Mouse (Mus musculus): ENCODE results near the gene Ccdc9b. TPM values are rescaled to one million over a fixed set of nuclear protein-coding genes. Genes with fewer than 3 reads are reported as not detected.

Gene Ccdc9b
- total RNA-seq, 2 experiments from 2014 or later: 0.30 to 2.1 TPM

- ATAC-seq (replicated peaks; ENCODE audit: low FRiP score, poor library complexity, severe bottlenecking): no peak
Observed at GRCm38 (mm10) chr2:118779065-118779464, 16.6 kb upstream of the Ccdc9b start.

- ATAC-seq (replicated peaks; ENCODE audit: low FRiP score, poor library complexity, severe bottlenecking): no peak
Observed at GRCm38 (mm10) chr2:118778418-118778817, 16.0 kb upstream of the Ccdc9b start.

GRCm38 (mm10) chr2:118776295-118776694, 13.8 kb upstream of the Ccdc9b start:
- no peak for ATAC-seq (replicated peaks; ENCODE audit: low FRiP score, poor library complexity, severe bottlenecking)

GRCm38 (mm10) chr2:118775846-118776245, 13.4 kb upstream of the Ccdc9b start:
- ATAC-seq (replicated peaks; ENCODE audit: low FRiP score, poor library complexity, severe bottlenecking): no peak

- no peak for ATAC-seq (replicated peaks; ENCODE audit: low FRiP score, poor library complexity, severe bottlenecking)
Observed at GRCm38 (mm10) chr2:118775396-118775795, 12.9 kb upstream of the Ccdc9b start.

GRCm38 (mm10) chr2:118774536-118774935, 12.1 kb upstream of the Ccdc9b start:
- ATAC-seq (replicated peaks; ENCODE audit: low FRiP score, poor library complexity, severe bottlenecking): no peak

- no peak for ATAC-seq (replicated peaks; ENCODE audit: low FRiP score, poor library complexity, severe bottlenecking)
Observed at GRCm38 (mm10) chr2:118772158-118772874, 9.9 kb upstream of the Ccdc9b start, which contains the start of gene Phgr1. TSS of gene Phgr1 (plus strand) at chr2:118772769.

GRCm38 (mm10) chr2:118766041-118767033, 3.9 kb upstream of the Ccdc9b start:
- ATAC-seq (replicated peaks; ENCODE audit: low FRiP score, poor library complexity, severe bottlenecking): no peak

GRCm38 (mm10) chr2:118764875-118765274, 2.4 kb upstream of the Ccdc9b start:
- no peak for ATAC-seq (replicated peaks; ENCODE audit: low FRiP score, poor library complexity, severe bottlenecking)

GRCm38 (mm10) chr2:118764094-118764831, 1.8 kb upstream of the Ccdc9b start:
- no peak for ATAC-seq (replicated peaks; ENCODE audit: low FRiP score, poor library complexity, severe bottlenecking)

GRCm38 (mm10) chr2:118763469-118763868, 1.0 kb upstream of the Ccdc9b start:
- no peak for ATAC-seq (replicated peaks; ENCODE audit: low FRiP score, poor library complexity, severe bottlenecking)

GRCm38 (mm10) chr2:118762784-118763148, 305 bp upstream of the Ccdc9b start:
- peak; percentile 62 for ATAC-seq (replicated peaks; ENCODE audit: low FRiP score, poor library complexity, severe bottlenecking)

GRCm38 (mm10) chr2:118761358-118761757, 1.1 kb downstream of the Ccdc9b start:
- ATAC-seq (replicated peaks; ENCODE audit: low FRiP score, poor library complexity, severe bottlenecking): no peak

- ATAC-seq (replicated peaks; ENCODE audit: low FRiP score, poor library complexity, severe bottlenecking): no peak
Observed at GRCm38 (mm10) chr2:118760311-118761025, 2.0 kb downstream of the Ccdc9b start.

GRCm38 (mm10) chr2:118759828-118760227, 2.6 kb downstream of the Ccdc9b start:
- ATAC-seq (replicated peaks; ENCODE audit: low FRiP score, poor library complexity, severe bottlenecking): 0 out of 2 replicates have a peak, but pooled peaks have one; percentile 39

- no peak for ATAC-seq (replicated peaks; ENCODE audit: low FRiP score, poor library complexity, severe bottlenecking)
Observed at GRCm38 (mm10) chr2:118756103-118756502, 6.4 kb downstream of the Ccdc9b start.

- ATAC-seq (replicated peaks; ENCODE audit: low FRiP score, poor library complexity, severe bottlenecking): no peak
Observed at GRCm38 (mm10) chr2:118755407-118755806, 7.1 kb downstream of the Ccdc9b start.

- no peak for ATAC-seq (replicated peaks; ENCODE audit: low FRiP score, poor library complexity, severe bottlenecking)
Observed at GRCm38 (mm10) chr2:118754143-118754542, 8.3 kb downstream of the Ccdc9b start.

GRCm38 (mm10) chr2:118752792-118753108, 9.7 kb downstream of the Ccdc9b start:
- ATAC-seq (replicated peaks; ENCODE audit: low FRiP score, poor library complexity, severe bottlenecking): no peak

Data from erythroid progenitor cell, adult 5-6 weeks (primary cell).